Mouse (Mus musculus) kidney, adult 2 months (tissue): ENCODE measurements around the gene Zfp791.

Experiments used
- CTCF ChIP-seq: fragments of 200-500 bp; conservative IDR thresholded peaks from 2 replicates; pipeline ENCODE4 v1.5.1; 2011; ENCODE audit warnings: low read depth, mild to moderate bottlenecking, control low read depth, low read length, moderate library complexity, mixed read lengths; ENCODE audit not compliant: insufficient read depth, insufficient read length
- POLR2A ChIP-seq: fragments of 200-500 bp; IDR thresholded peaks from one replicate; pipeline ENCODE4 v1.6.1; 2011; ENCODE audit warnings: low read depth, low read length, control low read depth

DNA sequence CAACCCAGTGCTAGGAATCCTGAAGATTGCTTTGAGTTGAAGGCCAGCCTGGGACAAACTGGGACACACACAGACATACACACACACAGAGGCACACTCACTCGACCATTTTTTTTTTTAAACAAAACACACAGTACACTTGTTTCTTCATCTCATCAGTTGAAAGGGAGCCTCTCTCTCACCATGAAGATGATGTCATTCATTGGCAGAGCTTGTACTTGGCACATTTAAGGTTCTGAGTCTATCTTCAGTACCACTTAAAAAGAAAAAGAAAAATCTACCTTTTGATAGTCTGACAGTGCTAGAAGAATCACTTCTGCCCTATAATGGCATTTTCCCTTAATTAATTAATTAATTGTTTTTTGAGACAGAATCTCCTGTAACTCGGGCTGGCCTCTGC, 34.1 kb downstream of the Zfp791 start:
- TF ChIP-seq CTCF (no peak), POLR2A (no peak)
